Mouse (Mus musculus): ENCODE measurements around the gene Rimbp2. TPM values are rescaled to one million over a fixed set of nuclear protein-coding genes. Genes with fewer than 3 reads are reported as not detected.
"Not testable (repeated sequence)": the region's sequence is repeated elsewhere in the genome, so short reads cannot be mapped to it uniquely, and the experiment has no call there.

The Rimbp2 gene
- 5.9 and 7.5 TPM in 2 replicates for total RNA-seq (2021)
- long read RNA-seq, partial matches to known transcripts: 1 of 2 reads
- long read RNA-seq, other reads (novel, unspliced or antisense): 1 of 2 reads

GRCm38 (mm10) chr5:128953278-128954070 lies at the start of gene Rimbp2:
Gene Rimbp2 (minus strand): TSS chr5:128953486.
- no peak for DNase-seq

- no peak for DNase-seq
These were observed 49.3 kb upstream of the Rimbp2 start for GRCm38 (mm10) chr5:129002571-129003011.

DNA sequence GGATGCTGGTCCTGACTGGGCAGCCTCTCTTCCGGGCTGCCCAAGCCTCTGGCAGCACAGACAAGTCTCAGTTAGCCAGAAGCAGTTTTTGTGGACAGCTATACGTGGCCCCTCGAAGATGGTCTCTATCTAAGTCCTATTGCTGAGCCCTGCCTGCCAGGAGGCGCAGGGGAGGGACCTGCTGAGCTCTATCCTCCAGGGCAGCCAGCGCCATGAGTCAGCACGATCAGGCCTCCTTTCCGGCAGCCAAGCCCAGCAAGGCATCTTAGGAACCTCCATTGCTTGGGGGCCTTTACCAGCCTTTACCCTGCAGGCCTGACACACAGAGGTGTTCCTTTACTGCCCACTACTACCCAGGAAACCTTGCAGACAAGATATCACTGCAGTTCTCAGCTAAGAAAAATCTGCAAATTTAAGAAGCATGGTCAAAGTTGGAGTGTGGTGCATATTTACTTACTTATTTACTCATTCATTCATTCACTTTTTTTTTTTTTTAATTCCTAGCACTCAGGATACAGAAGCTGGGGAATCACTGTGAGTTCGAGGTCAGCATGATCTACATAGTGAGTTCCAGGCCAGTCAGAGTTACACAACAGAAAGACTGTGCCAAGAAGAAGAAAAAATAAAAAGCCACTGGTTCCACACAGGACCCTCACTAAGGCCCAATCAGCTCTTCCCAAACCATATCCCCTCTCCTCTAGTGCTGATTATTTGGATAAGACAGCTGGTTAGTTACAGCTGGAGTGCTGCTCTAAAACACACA lies 47.6 kb upstream of the Rimbp2 start:
- DNase-seq: peak; percentile 63

DNA sequence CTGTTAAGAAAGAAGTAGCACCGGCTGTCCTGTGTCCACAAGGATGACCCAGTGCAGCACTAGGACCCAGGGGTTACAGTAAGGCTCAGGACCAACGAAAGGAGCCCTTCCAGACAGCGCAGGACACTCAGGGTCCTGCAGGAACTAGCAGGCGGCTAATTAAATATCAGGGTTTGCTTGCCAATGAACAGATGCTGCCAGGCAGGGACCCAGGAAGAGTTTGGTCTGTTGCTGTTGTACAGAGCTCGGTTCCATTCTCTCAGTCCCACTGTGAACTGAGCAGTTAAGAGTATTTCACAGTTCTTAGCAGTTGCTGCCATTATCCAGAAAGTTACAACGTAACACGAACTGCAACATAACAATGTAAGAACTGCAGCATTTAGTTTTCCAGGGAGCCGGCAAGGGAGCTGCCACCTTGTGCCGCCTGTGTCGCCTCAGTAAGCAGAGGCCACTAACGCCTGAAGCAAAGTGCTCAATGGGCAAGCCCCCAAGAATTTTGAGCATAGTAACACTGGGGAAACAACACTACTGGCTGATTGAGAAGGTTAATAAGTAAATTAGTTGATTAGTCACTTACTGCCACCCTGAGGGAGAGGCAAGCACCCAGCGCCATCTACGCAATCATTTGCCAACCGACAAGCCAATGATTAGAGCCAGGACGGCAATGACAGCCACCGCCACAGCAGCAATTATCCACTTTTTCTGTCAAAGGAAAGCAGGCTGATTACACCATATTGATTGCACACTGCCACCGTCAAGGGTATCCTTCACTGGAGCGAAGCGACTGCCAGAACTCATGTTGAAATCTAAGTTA lies 34.1 kb upstream of the Rimbp2 start:
- no peak for DNase-seq

GRCm38 (mm10) chr5:128985946-128986345 lies 32.7 kb upstream of the Rimbp2 start:
- DNase-seq: no peak

DNA sequence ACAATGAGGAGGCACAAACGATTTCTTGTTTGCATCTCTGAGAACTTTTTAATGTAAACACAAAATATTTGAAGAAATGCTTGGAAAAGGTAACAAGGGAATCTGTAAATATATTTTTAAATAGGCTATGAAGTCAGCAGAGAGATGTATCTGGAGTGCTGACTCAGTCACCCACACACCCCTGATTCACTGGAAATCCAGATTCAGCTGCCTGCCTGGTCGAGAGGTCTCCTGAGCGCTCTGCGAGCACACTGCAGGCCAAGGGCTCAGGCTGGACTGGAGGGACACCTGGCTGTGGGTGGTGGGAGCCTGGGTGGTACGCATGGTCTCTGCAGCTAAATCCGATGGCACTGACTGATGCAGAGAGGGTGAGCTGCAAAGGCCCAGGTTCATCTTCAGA lies 31.2 kb upstream of the Rimbp2 start:
- DNase-seq: no peak

DNA sequence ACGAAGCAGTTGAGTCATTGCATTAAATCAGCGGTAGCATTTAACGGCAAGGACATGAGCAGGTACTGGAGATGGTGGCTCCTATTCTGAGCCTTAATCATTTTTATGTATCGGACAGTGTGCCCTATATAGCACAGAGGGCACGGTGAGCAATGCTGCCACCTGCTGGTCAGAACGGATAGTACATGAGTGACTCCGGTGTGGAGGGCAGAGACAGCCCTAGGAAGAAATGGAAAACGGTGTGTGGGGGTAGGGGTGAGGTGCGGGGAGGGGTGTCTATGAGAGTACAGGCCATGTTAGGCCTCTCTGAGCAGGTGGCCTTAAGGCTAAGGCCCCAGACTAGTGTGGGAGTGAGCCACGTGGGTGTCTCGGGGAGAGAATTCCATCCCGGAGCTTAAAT lies 28.3 kb upstream of the Rimbp2 start:
- peak; percentile 72 for DNase-seq

GRCm38 (mm10) chr5:128980857-128981256 lies 27.6 kb upstream of the Rimbp2 start:
- DNase-seq: no peak

GRCm38 (mm10) chr5:128978957-128979356 lies 25.7 kb upstream of the Rimbp2 start:
- no peak for DNase-seq

GRCm38 (mm10) chr5:128977466-128977865 lies 24.2 kb upstream of the Rimbp2 start:
- not testable (repeated sequence) for DNase-seq

GRCm38 (mm10) chr5:128976266-128976665 lies 23.0 kb upstream of the Rimbp2 start:
- DNase-seq: peak; percentile 51

GRCm38 (mm10) chr5:128971298-128971697 lies 18.0 kb upstream of the Rimbp2 start:
- DNase-seq: peak; percentile 69

GRCm38 (mm10) chr5:128970878-128971277 lies 17.6 kb upstream of the Rimbp2 start:
- DNase-seq: no peak

DNA sequence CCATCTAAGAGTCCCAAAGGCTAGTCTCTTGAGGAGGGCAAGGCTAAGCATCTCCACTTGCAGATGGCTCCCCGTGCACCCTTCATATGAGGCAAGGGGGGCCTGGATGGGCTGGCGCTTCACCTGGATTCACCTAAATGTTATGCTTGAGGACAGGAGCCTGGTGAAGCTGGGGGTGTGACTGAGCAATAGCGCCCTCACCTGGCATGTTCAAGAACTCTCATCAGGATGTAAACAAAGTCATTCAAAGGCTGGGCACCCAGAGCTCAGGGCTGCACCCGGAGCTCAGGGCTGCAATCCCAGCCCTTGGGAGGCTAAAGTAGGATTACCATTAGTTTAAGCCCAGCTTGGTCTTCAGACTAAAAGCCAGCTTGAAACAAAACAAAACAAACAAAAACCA lies 11.1 kb upstream of the Rimbp2 start:
- no peak for DNase-seq

GRCm38 (mm10) chr5:128958916-128959315 lies 5.6 kb upstream of the Rimbp2 start:
- DNase-seq: no peak

- not testable (repeated sequence) for DNase-seq
These were observed 1.1 kb upstream of the Rimbp2 start for GRCm38 (mm10) chr5:128954371-128954770.

DNA sequence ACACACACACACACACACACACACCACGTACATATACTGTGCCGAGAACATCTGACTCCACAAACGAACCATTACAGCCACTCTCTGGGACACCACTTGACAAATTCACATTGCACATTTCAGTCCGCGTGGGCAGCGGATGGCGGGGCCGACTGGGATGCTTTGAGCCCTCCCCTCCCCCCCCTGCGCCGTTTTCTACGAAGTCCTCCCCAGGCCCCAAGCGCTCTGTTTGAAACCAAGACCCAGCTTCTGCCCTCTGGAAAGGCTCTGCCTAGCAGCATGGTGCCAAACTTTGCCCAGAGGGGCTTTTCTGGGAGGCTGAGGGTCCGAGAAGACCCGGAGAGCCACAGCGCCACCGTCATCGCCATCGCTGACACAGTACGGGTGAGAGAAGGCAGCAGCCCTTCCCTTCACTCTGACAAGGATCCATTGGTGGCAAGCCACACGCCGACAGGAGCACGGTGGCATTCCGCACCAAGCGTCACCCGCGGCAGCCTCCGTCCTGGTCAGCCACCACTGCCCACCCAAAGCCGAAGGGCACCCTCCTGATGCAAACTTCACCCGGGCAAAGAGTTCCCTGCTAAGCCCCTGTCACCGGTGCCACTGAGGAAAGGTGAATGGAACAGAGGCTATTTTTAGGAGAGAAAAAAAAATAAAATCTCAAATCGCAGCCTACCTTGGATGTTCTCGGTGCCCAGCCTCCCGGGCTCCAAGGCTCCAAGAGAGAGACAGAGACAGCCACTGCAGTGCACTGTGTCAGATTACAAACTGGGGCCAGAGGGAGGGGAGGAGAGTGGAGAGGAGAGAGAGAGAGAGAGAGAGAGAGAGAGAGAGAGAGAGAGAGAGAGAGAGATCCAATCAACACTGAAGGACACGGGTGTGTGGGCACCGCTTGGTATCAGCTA lies 743 bp downstream of the Rimbp2 start:
- no peak for DNase-seq

GRCm38 (mm10) chr5:128951472-128951871 lies 1.8 kb downstream of the Rimbp2 start:
- no peak for DNase-seq

DNA sequence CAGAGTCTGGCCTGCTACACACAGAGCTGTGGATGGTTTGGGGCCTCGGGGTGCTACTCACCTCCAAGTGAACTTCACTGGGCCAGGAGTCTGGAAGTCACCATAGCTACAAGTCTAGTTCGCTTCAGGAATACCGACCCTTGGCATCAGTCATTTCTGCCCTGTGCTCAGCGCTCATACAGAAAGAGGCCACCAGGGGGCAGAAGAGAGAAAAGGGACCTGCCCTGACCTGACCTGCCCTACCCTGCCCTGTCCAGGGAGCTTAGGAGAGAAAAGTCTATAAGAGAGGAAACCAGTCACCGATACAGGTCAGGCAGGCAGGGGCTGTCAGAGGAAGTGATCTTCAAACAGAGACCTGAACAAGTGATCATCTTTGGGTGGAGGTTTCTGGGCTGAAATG lies 6.2 kb downstream of the Rimbp2 start:
- DNase-seq: peak; percentile 33

DNA sequence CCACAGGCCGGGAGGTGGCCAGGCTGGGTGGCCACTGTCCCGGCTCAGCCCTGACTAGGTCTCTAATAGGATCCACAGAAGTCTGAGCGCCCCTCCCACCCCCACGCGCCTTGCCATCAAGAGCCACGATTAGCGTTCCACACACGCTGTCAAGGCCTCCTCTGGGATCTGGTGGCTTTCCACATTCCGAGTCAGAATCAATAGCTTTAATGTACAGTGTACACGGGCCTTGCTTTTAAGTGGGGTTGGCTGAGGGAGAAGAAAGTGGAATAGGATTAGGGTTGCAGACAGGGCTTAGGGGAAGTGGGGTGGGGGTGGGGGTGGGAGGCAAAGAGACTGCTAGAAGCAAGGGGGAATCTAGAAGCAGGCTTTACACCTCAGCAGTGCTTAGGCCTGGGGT lies 12.8 kb downstream of the Rimbp2 start:
- no peak for DNase-seq

DNA sequence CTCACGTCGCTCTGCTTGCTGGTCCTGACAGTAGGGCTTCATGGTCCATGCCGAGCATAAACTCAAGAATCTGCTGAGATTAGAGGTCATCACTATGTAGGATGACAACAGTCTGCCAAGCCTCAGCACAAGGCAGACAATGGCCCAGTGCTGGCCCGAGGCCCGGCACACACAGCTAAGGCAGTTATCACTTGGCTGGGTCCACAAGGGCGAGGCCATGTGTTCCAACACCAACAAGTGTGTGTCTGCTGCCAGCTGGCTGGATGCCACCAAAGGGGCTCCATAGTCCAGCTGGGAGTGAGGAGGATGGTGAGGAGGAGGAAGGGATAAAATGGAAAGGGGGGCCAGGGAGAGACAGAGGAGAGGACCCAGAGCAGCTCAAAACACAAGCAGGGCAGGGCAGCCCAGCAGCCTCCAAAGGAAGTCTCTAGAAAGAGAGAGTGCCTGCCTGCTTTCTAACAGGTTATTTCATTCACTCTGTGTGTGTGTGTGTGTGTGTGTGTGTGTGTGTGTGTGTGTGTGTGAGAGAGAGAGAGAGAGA lies 17.9 kb downstream of the Rimbp2 start:
- DNase-seq: peak; percentile 13

All from adrenal gland, postnatal 25 days (tissue).